Comparison of ENCODE assay signal across 7 mouse cellular contexts in genomic region chr14:121797457-121798410, GRCm38 (mm10). TPM values are rescaled to one million over a fixed set of nuclear protein-coding genes. Genes with fewer than 3 reads are reported as not detected.
DNase-seq lines count a peak whose midpoint lies in the region; ATAC-seq lines count a peak whose summit lies in the region.

Gene Dock9 (minus strand): TSS chr14:121797837.

- H3K4me3 ChIP-seq in intestine, embryonic 15.5 days (replicated peaks), result peak within 1 kb of the TSS; percentile 69
- peak within 1 kb of the TSS; percentile 80 for H3K4me3 ChIP-seq in midbrain, embryonic 10.5 days

- peak within 1 kb of the TSS; percentile 85 for H3K27ac ChIP-seq in intestine, embryonic 15.5 days
- H3K27ac ChIP-seq in midbrain, embryonic 10.5 days (replicated peaks), result peak within 1 kb of the TSS; percentile 85

- H3K4me2 ChIP-seq in intestine, embryonic 15.5 days (replicated peaks), result peak within 1 kb of the TSS; percentile 85

- DNase-seq in adrenal gland, adult 2 months, result peak; percentile 96
- DNase-seq in embryo, embryonic 11.5 days (ENCODE audit: low read depth, low spot score), result peak; percentile 74
- peak; percentile 84 to 87 for DNase-seq in gastrocnemius, postnatal 36 days
- peak; percentile 79 to 82 for DNase-seq in left cerebral cortex, postnatal 25 days (ENCODE audit: low spot score in 2 of 2)
- DNase-seq in midbrain, embryonic 10.5 days (ENCODE audit: low spot score), result peak; percentile 94
- peak; percentile 78 for DNase-seq in right cerebral cortex, postnatal 4 days

- no peaks in the 10 kb centered on the region for H3K36me3 ChIP-seq in intestine, embryonic 15.5 days
- no peaks in the 10 kb centered on the region for H3K36me3 ChIP-seq in midbrain, embryonic 10.5 days

- ATAC-seq in intestine, embryonic 15.5 days, result peak; percentile 93

- under 1% methylated on average over 104 of the region's 106 CpGs for WGBS in intestine, embryonic 15.5 days
- under 1% methylated on average over 106 of the region's 106 CpGs for WGBS in midbrain, embryonic 10.5 days

- intact Hi-C loops in gastrocnemius, postnatal 36 days (cut with DNase I), result no loop called here
- intact Hi-C loops in left cerebral cortex, postnatal 25 days (cut with DNase I), result loop anchor here (1.0 to 5.0 kb wide), 2 partner anchors 81 to 210 kb away; partner anchors contain the start of gene Ubac2

- peak within 1 kb of the TSS; percentile 66 for H3K9ac ChIP-seq in intestine, embryonic 15.5 days

- H3K27me3 ChIP-seq in intestine, embryonic 15.5 days (replicated peaks), result no peaks in the 10 kb centered on the region
- H3K27me3 ChIP-seq in midbrain, embryonic 10.5 days (ENCODE audit: low read depth, poor library complexity, severe bottlenecking), result peaks cover 31% of the 10 kb centered on the region

- H3K9me3 ChIP-seq in intestine, embryonic 15.5 days, result no peaks in the 10 kb centered on the region
- H3K9me3 ChIP-seq in midbrain, embryonic 10.5 days (replicated peaks), result no peaks in the 10 kb centered on the region

- H3K4me1 ChIP-seq in intestine, embryonic 15.5 days (replicated peaks), result peaks cover 10% of the 10 kb centered on the region; the same call in 1 of the 2 replicates
- H3K4me1 ChIP-seq in midbrain, embryonic 10.5 days, result peaks cover 23% of the 10 kb centered on the region

RNA-seq across cellular contexts. Expression of gene Dock9, which starts in this region (rescaled TPM):
- 10 to 100 TPM; 18.6 to 29.2 TPM for total RNA-seq in adrenal gland, adult 2 months (2021)
- polyA plus RNA-seq in adrenal gland, adult 2 months (2012; rRNA removed), result 8.0 and 10.0 TPM in 2 replicates
- 10 to 100 TPM; 14.9 to 18.2 TPM for total RNA-seq in gastrocnemius, postnatal 36 days (2021)
- 17.0 and 17.2 TPM in 2 replicates for polyA plus RNA-seq in intestine, embryonic 15.5 days (2015; fragmentation: Nextera tagmentation; extraction: Ambion mirVana)
- 10 to 100 TPM; 91.3 to 92.3 TPM for total RNA-seq in left cerebral cortex, postnatal 25 days (2021)
- polyA plus RNA-seq in midbrain, embryonic 10.5 days (2016; fragmentation: Nextera tagmentation; extraction: Ambion mirVana), result 2.1 and 3.4 TPM in 2 replicates

Comparison
In these comparisons a context has a peak if more than half of its experiments do, and no peak if none do; other contexts are left out.
1. Peak in every context shown above with its lines: DNase-seq, ATAC-seq, H3K4me3 ChIP-seq and H3K27ac ChIP-seq.